Mouse (Mus musculus): ENCODE results near the gene Thumpd3. TPM values are rescaled to one million over a fixed set of nuclear protein-coding genes. Genes with fewer than 3 reads are reported as not detected.

Thumpd3 gene
- polyA plus RNA-seq, 1 experiment from 2014 or later: 48.3 TPM

GRCm38 (mm10) chr6:113079492-113079891, 33.5 kb downstream of the Thumpd3 start:
- no peak for ATAC-seq (ENCODE audit: insufficient number of reproducible peaks, low FRiP score, low TSS enrichment, low read depth)
- no peaks in the 10 kb centered on the region for H3K9me3 ChIP-seq (replicated peaks)
- no peaks in the 10 kb centered on the region for H3K27me3 ChIP-seq
- H3K9ac ChIP-seq: 0 out of 2 replicates have a peak overlapping the region, but pooled peaks have one; percentile 35
- 0% methylated on average over 3 of the region's 3 CpGs for WGBS
- H3K4me3 ChIP-seq (replicated peaks): peak overlapping the region; percentile 83
- 0 out of 2 replicates have a peak overlapping the region, but pooled peaks have one; percentile 39 for H3K27ac ChIP-seq (replicated peaks)
- H3K4me2 ChIP-seq (replicated peaks): peak overlapping the region; percentile 74
- no peaks in the 10 kb centered on the region for H3K36me3 ChIP-seq
- peaks cover 31% of the 10 kb centered on the region for H3K4me1 ChIP-seq

DNA sequence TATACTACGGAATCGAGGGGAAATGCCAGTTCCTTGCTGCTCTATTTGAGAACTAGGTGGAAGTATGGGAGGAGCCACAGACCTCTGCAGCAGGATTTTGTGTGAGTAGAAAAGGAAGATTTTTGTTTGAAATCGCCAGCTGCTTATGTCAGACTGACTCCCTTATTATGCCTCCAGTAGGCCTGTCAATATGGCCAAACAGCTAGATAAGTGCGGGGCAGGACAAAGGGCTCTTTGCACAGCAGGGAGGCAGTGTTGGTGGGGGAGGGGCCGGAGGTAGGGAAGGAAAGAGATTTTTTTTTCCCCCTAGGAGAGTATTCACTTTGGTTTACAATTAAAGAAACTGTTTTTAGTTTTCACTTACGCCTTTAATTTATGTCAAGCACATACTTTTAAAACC, 36.2 kb downstream of the Thumpd3 start:
- Histone ChIP-seq H3K36me3 (no peaks in the 10 kb centered on the region), H3K4me3 (replicated peaks) (no peak overlapping the region), H3K4me1 (peaks cover 19% of the 10 kb centered on the region), H3K9me3 (replicated peaks) (no peaks in the 10 kb centered on the region), H3K27ac (replicated peaks) (no peak overlapping the region), H3K27me3 (no peaks in the 10 kb centered on the region), H3K9ac (no peak overlapping the region), H3K4me2 (replicated peaks) (0 out of 2 replicates have a peak overlapping the region, but pooled peaks have one; percentile 6)
- 18% methylated on average over 6 of the region's 6 CpGs for WGBS
- ATAC-seq (ENCODE audit: insufficient number of reproducible peaks, low FRiP score, low TSS enrichment, low read depth): no peak

DNA sequence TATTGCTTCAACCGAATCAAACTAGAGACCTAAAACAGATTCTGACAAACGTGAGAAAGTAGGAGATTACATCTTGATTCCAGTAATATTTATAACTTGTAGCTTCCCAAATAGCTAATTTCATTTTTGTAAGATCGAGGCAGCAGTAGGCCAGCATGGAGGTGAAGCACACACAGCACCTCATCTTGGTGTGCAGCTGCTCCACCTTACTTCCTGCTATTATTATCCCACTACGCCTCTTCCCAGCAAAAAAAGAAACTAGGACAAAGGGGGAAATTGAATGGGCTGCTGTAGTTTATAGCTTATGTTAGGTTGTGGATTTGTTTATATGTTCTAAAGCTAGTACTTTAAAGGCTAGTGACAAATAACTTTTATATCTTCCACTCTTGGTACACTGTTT, 38.6 kb downstream of the Thumpd3 start:
- H3K36me3 ChIP-seq: no peaks in the 10 kb centered on the region
- H3K9me3 ChIP-seq (replicated peaks): no peaks in the 10 kb centered on the region
- H3K4me2 ChIP-seq (replicated peaks): no peak overlapping the region
- H3K4me1 ChIP-seq: peaks cover 16% of the 10 kb centered on the region
- H3K27ac ChIP-seq (replicated peaks): no peak overlapping the region
- 66% methylated on average over 4 of the region's 4 CpGs for WGBS
- ATAC-seq (ENCODE audit: insufficient number of reproducible peaks, low FRiP score, low TSS enrichment, low read depth): no peak
- H3K27me3 ChIP-seq: no peaks in the 10 kb centered on the region
- no peak overlapping the region for H3K4me3 ChIP-seq (replicated peaks)
- H3K9ac ChIP-seq: no peak overlapping the region

DNA sequence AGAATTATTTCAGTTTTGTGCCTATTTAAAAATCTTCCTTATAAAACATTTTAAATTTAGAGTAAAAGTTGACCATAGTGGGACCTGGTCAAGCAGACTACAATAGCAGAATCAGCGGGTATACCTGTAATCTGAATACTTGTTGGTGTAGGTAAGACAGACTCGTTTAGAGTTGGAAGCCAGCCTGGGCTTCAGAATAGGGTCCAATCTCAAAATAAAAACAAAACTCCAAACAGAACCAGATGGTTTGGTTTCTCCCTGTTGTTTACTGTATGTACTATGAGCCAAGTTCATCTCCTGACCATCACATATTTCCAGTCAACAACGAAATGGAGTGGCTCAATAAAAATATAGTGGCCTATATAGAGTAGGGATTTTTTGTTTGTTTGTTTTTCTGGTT, 47.2 kb downstream of the Thumpd3 start:
- Histone ChIP-seq H3K9ac (no peak overlapping the region), H3K27ac (replicated peaks) (no peak overlapping the region), H3K9me3 (replicated peaks) (no peaks in the 10 kb centered on the region), H3K4me2 (replicated peaks) (no peak overlapping the region), H3K4me3 (replicated peaks) (no peak overlapping the region), H3K36me3 (0 out of 2 replicates have a peak, but pooled peaks cover 4% of the 10 kb centered on the region), H3K4me1 (0 out of 2 replicates have a peak, but pooled peaks cover 3% of the 10 kb centered on the region), H3K27me3 (no peaks in the 10 kb centered on the region)
- no peak for ATAC-seq (ENCODE audit: insufficient number of reproducible peaks, low FRiP score, low TSS enrichment, low read depth)
- 74% methylated on average over 3 of the region's 3 CpGs for WGBS

GRCm38 (mm10) chr6:113095547-113095946, 49.5 kb downstream of the Thumpd3 start:
- Histone ChIP-seq H3K9ac (no peak overlapping the region), H3K4me3 (replicated peaks) (no peak overlapping the region), H3K27ac (replicated peaks) (no peak overlapping the region), H3K36me3 (0 out of 2 replicates have a peak, but pooled peaks cover 4% of the 10 kb centered on the region), H3K27me3 (no peaks in the 10 kb centered on the region), H3K9me3 (replicated peaks) (no peaks in the 10 kb centered on the region), H3K4me1 (peaks cover 11% of the 10 kb centered on the region), H3K4me2 (replicated peaks) (no peak overlapping the region)
- WGBS: 89% methylated on average over 1 of the region's 1 CpGs
- no peak for ATAC-seq (ENCODE audit: insufficient number of reproducible peaks, low FRiP score, low TSS enrichment, low read depth)

- no peak for ATAC-seq (ENCODE audit: insufficient number of reproducible peaks, low FRiP score, low TSS enrichment, low read depth)
- peaks cover 16% of the 10 kb centered on the region for H3K4me1 ChIP-seq
- no peak overlapping the region for H3K9ac ChIP-seq
- H3K36me3 ChIP-seq: no peaks in the 10 kb centered on the region
- no peak overlapping the region for H3K4me3 ChIP-seq (replicated peaks)
- no peak overlapping the region for H3K27ac ChIP-seq (replicated peaks)
- 81% methylated on average over 5 of the region's 5 CpGs for WGBS
- H3K9me3 ChIP-seq (replicated peaks): no peaks in the 10 kb centered on the region
- H3K4me2 ChIP-seq (replicated peaks): no peak overlapping the region
- no peaks in the 10 kb centered on the region for H3K27me3 ChIP-seq
These were observed 51.6 kb downstream of the Thumpd3 start for GRCm38 (mm10) chr6:113097662-113098061.

DNA sequence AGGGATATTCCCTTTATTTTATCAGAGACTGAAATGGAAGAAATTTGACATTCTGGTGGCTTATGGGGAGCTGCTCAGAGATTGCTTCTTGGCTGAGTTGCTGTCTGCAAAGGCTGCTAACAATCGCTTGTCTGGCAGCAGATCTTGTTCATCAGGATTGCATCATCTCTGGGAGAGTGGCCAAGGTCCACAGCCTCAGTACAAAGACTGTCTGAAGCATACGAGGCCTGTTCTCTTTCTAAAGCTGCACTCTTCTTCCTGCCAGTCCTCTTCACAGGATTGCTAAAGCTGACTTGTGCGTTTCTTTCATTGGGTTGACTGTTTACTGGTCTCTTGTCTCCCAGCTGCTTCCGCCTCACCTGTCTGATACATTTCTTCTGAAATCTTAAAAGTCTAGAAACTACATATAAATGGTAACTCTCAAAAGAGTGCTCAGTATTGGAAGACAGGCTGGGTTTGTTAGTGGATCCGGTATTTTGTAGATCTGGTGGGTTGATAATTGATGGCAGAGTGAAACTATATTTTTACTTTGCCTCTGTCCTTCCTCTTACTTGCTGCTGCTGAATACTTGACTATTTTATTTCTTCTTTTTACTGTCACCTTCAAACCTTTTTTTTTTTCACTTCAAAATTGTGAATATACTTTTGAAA, 53.7 kb downstream of the Thumpd3 start:
- ATAC-seq (ENCODE audit: insufficient number of reproducible peaks, low FRiP score, low TSS enrichment, low read depth): peak; percentile 67

DNA sequence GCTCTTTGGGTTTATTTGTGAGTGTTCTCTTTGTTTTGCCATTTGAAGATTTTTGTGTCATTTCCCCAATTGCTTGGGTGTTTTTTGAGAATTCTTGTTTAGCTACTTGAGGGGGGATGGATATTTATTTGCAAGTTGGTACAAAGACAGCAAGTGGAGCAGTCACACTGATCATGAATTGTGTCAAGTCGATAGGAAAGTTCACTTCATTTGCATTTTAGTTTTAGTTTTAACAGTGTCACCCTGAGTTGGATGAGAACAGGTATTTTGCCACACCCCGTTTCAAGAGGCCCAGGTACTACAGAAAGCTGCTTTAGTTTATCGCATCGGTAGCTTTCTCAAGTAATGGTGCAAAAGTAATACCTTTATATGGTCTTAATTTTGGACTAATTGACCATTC, 56.5 kb downstream of the Thumpd3 start:
- Histone ChIP-seq H3K27me3 (no peaks in the 10 kb centered on the region), H3K9me3 (replicated peaks) (no peaks in the 10 kb centered on the region), H3K9ac (no peak overlapping the region), H3K36me3 (peaks cover 7% of the 10 kb centered on the region; the same call in 1 of the 2 replicates), H3K4me1 (peaks cover 13% of the 10 kb centered on the region), H3K27ac (replicated peaks) (no peak overlapping the region), H3K4me2 (replicated peaks) (no peak overlapping the region), H3K4me3 (replicated peaks) (no peak overlapping the region)
- WGBS: 76% methylated on average over 4 of the region's 4 CpGs
- ATAC-seq (ENCODE audit: insufficient number of reproducible peaks, low FRiP score, low TSS enrichment, low read depth): no peak

More for the DNA sequence above, 53.7 kb downstream of the Thumpd3 start:
- 21% methylated on average over 5 of the region's 5 CpGs for WGBS
- Histone ChIP-seq H3K27ac (replicated peaks) (peak overlapping the region; percentile 79), H3K9me3 (replicated peaks) (no peaks in the 10 kb centered on the region), H3K4me1 (peaks cover 16% of the 10 kb centered on the region), H3K9ac (no peak overlapping the region), H3K4me3 (replicated peaks) (no peak overlapping the region), H3K4me2 (replicated peaks) (peak overlapping the region; percentile 12; the same call in 1 of the 2 replicates), H3K36me3 (no peaks in the 10 kb centered on the region), H3K27me3 (no peaks in the 10 kb centered on the region)

GRCm38 (mm10) chr6:113103765-113104164, 57.7 kb downstream of the Thumpd3 start:
- Histone ChIP-seq H3K4me3 (replicated peaks) (no peak overlapping the region), H3K27me3 (no peaks in the 10 kb centered on the region), H3K27ac (replicated peaks) (no peak overlapping the region), H3K9me3 (replicated peaks) (no peaks in the 10 kb centered on the region), H3K4me1 (peaks cover 13% of the 10 kb centered on the region), H3K36me3 (peaks cover 7% of the 10 kb centered on the region; the same call in 1 of the 2 replicates), H3K4me2 (replicated peaks) (no peak overlapping the region), H3K9ac (no peak overlapping the region)
- ATAC-seq (ENCODE audit: insufficient number of reproducible peaks, low FRiP score, low TSS enrichment, low read depth): no peak

DNA sequence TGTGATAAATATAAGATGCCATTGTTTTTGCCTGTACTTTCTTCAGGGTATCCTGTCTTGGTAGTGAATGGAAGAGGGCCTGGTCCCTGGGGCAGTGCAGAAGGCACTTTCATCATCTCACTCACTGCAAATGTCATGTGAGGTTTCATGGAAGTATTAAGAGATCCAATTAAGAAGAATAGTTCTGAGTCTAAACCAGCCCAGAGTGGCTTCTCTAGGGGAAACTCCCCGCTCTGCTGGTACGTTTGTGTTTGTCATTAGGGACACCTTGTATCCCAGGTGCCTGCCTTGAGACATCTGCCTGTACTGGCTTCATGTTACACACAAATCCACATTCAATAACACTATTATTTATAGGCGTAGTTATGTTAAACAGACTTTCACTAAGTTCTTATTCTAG, 63.4 kb downstream of the Thumpd3 start:
- WGBS: 84% methylated on average over 3 of the region's 3 CpGs
- no peak overlapping the region for H3K4me2 ChIP-seq (replicated peaks)
- no peaks in the 10 kb centered on the region for H3K27me3 ChIP-seq
- H3K9me3 ChIP-seq (replicated peaks): no peaks in the 10 kb centered on the region
- H3K27ac ChIP-seq (replicated peaks): no peak overlapping the region
- peaks cover 41% of the 10 kb centered on the region for H3K36me3 ChIP-seq
- H3K9ac ChIP-seq: no peak overlapping the region
- no peaks in the 10 kb centered on the region for H3K4me1 ChIP-seq
- peak; percentile 54 for ATAC-seq (ENCODE audit: insufficient number of reproducible peaks, low FRiP score, low TSS enrichment, low read depth)
- H3K4me3 ChIP-seq (replicated peaks): no peak overlapping the region

DNA sequence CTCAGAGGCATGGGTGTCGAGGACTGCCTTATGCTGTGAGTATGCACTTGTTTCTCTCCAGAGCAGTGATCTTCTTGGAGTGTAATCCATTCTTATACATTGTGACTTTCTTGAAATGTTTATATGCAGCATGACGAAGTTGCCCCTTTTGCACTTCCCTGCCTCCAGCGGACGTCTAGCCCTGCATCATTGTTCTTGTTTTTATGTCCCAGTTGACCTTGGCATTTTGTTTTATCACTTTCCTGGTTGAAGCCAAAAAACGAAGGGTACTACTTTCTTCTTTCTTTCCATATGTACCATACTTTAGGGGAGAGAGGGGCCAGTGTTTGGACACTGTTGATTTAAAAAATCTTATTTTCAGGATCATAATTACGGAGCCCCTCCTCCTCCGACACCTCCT, 63.9 kb downstream of the Thumpd3 start:
- Histone ChIP-seq H3K9ac (no peak overlapping the region), H3K4me1 (no peaks in the 10 kb centered on the region), H3K27ac (replicated peaks) (no peak overlapping the region), H3K27me3 (no peaks in the 10 kb centered on the region), H3K4me3 (replicated peaks) (no peak overlapping the region), H3K4me2 (replicated peaks) (no peak overlapping the region), H3K36me3 (peaks cover 47% of the 10 kb centered on the region), H3K9me3 (replicated peaks) (no peaks in the 10 kb centered on the region)
- no peak for ATAC-seq (ENCODE audit: insufficient number of reproducible peaks, low FRiP score, low TSS enrichment, low read depth)
- 92% methylated on average over 7 of the region's 7 CpGs for WGBS

Measured in embryonic facial prominence, embryonic 15.5 days (tissue).